Mouse (Mus musculus) layer of hippocampus, postnatal 36 days (tissue): Measurements from ENCODE around the gene Akap8l. TPM values are rescaled to one million over a fixed set of nuclear protein-coding genes. Genes with fewer than 3 reads are reported as not detected.

Experiments used
- microRNA-seq, 2 experiments: library from miRNA; unstranded; fragments of <30 nt; microRNA quantifications; one replicate each; pipeline ENCODE4 v1.2.0; 2021
- total RNA-seq, 2 experiments: library from RNA; stranded (reverse); gene quantifications; 2 replicates each; pipeline ENCODE4 v1.2.3; 2021

Gene Akap8l
- total RNA-seq, 2 experiments from 2014 or later, result 203 to 228 TPM

Small RNA genes within 50 kb of the gene (microRNA-seq; reads per million reads assigned to microRNA genes)
- 0 reads per million in 2 experiments for gene Gm22201

Other genes starting within 250 kb of the Akap8l start
- 1 to 10 TPM; 7.0 to 8.2 TPM for gene Notch3, start 183.8 kb downstream of the Akap8l start, total RNA-seq
- under 1 TPM; 0.23 to 0.75 TPM for gene Ephx3, start 161.1 kb downstream of the Akap8l start, total RNA-seq
- 100 to 1,000 TPM; 107 to 127 TPM for gene Brd4, start 65.9 kb downstream of the Akap8l start, total RNA-seq
- 100 to 1,000 TPM in 1 of 2 experiments, 10 to 100 TPM in 1; 89.0 to 107 TPM for gene Akap8, start 29.4 kb downstream of the Akap8l start, total RNA-seq
- gene Wiz, start 38.8 kb upstream of the Akap8l start, total RNA-seq, result 10 to 100 TPM; 48.8 to 49.4 TPM
- gene Rasal3, start 53.0 kb upstream of the Akap8l start, total RNA-seq, result 1 to 10 TPM; 2.8 to 3.6 TPM
- not detected for gene Pglyrp2, start 73.6 kb upstream of the Akap8l start, total RNA-seq
- gene Cyp4f39, start 102.1 kb upstream of the Akap8l start, total RNA-seq, result not detected
- 1 to 10 TPM; 4.6 to 5.0 TPM for gene Cyp4f17, start 155.4 kb upstream of the Akap8l start, total RNA-seq
- 1 to 10 TPM; 5.6 to 6.0 TPM for gene Cyp4f16, start 186.0 kb upstream of the Akap8l start, total RNA-seq